Mouse (Mus musculus) left cerebral cortex, adult 11 months (tissue): ENCODE results near the gene Sec61b.
A peak's percentile ranks its signal among the peaks of the same experiment; 100 is the strongest.

ENCODE experiments used
- DNase-seq: peaks from one replicate; pipeline ENCODE4 v3.0.0; 2022; ENCODE audit warnings: low spot score

Gene Sec61b

DNA sequence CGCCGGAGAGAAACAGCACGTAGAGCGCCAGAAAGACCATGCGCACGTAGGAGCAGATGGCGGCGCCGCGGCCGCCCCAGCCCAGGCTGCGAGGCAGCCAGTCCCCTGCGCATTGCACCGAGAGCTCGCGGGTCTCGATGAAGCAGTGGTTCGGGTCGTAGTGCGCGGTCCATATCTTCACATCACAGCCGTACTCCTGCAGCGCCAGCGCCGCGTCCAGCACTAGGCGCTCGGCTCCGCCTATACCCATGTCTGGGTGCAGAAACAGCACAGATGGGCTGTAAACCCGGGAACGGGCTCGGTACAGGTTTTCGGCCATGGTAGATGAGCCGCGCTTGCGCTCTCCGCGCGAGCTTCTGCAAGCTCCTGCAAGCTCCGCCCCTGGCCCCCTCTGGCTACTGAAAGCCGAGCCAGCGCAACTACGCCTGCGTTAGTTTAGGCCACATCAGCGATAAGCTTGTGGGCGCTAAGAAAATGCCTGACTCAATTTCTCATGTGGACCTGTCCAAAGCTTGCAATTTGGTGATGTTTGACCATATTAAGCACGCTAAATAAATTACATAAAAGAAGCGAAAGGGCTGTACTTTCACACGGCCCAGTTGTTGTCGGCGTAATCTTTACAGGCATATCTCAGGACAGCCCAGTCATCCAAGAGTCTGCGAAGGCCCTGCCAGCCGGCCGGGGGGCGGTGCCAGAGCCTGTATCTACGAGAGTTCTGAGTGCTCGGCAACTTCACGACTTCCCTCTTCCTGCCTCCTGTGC is at the start of gene Sec61b, which contains the start of gene Alg2:
Gene Sec61b (plus strand): TSS at position 691 of the 762 bp plus-strand sequence.
Gene Alg2 (minus strand): TSS at position 366 of the 762 bp plus-strand sequence.
- peak; percentile 96 for DNase-seq

DNA sequence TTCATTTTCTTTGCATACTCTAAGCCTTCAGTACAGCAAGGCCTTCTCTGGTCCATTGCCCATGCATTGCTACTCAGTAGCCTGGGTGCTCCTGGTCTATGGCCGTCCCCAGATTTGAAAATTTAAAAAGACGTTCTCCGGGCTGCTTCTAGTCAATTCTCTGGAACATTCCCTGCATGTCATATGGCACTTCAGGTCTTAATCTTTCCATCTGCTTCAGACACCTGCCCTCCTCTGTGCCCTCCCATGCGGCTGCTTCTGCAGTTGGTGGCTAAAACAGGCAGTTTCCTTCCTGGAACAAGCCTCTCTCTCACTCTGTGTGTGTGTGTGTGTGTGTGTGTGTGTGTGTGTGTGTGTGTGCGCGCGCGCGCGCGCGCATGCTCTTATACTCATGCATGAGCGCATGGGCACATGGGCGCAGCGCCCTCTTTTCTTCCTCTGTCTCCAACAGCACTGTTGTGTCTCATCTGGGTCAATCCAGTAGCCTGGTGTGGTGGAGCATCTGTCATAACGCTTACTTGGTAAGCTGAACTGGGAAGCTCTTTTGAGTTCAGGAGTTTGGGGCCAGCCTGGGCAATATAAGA is 49.1 kb upstream of the Sec61b start:
- no peak for DNase-seq

DNA sequence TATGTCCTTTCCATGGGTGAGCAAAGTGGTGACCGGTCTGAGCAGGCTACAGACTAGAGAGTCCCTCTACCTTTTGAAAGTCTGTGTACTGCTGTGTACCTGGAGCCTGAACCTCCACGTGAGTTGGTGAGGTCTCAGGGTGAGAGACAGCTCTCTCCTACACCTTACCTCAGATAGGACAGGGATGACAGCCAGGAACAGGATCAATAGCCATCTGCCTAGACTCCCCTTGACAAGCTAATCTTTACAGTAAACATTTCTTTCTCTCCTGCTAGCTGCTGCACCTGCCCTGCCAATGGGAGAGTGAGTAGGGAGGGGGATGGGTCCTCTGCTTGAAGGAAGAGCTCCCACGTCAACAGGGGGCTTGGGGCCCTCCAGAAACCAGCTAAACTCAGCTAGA is 46.9 kb upstream of the Sec61b start:
- no peak for DNase-seq

DNA sequence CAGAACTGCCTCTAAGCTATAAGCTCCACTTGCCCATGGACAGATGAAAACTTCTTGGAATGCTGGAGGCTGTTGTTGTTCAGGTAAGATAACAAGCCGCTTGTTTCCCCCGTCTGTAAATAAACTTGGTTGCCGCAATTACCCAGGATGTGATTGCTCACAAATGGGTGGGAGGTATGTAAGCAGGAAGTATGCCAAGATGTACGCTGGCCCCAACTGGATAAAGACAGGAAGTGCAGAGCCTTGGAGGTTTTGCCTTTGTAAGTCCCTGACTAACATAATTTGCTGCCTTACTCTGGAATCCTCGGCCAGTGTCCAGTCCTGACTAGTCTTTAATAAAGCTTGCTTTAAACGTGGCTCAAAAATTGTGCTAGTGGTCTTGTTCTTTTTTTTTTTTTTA is 43.9 kb upstream of the Sec61b start:
- DNase-seq, result no peak

GRCm38 (mm10) chr4:47431081-47431480 is 43.4 kb upstream of the Sec61b start:
- no peak for DNase-seq

- no peak for DNase-seq
Measured at GRCm38 (mm10) chr4:47432766-47433165, 41.7 kb upstream of the Sec61b start.

DNA sequence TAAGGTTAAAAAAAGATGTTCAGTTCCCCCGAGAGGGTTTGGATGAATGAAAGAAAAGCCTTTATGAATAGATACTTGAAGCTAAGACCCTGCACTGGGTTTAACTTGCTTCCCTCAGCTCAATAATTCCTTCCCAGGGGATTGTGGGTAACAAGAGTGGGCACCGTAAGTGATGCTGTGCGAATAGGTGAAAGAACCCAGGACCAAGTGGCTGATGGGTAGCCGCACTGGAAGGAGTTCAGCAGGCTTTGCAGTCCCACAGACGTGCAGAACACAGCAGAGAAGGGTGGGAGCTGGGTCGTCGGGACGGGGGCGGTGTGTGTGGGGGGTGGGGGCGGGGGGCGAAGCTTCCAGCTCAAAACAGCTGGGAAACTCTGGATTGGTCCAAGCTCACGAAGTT is 39.3 kb upstream of the Sec61b start:
- no peak for DNase-seq

GRCm38 (mm10) chr4:47435566-47436360 is 38.7 kb upstream of the Sec61b start:
- no peak for DNase-seq

GRCm38 (mm10) chr4:47437365-47438340 is 36.8 kb upstream of the Sec61b start:
- peak; percentile 83 for DNase-seq

GRCm38 (mm10) chr4:47438956-47439355 is 35.5 kb upstream of the Sec61b start:
- DNase-seq, result no peak

GRCm38 (mm10) chr4:47440951-47441350 is 33.5 kb upstream of the Sec61b start:
- no peak for DNase-seq

DNA sequence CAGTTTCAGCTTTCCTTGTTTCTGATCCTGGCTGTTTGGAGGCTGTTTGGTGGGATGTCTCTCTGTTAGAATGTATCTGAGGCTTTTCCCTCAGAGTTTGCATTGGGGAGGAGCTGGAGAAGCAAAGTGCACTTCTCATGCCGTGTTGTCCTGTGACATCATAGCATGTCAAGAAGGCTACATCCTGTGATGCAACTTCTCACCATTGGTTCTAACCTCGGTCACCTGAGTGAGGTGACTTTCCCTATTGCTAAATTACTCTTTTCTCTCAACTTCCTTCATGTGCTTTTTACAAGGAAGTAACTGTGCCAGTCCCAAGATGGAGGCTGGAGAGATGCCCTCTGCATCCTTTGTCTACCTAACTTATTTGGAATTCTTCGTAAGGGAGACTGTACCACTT is 25.9 kb upstream of the Sec61b start:
- DNase-seq, result no peak

DNA sequence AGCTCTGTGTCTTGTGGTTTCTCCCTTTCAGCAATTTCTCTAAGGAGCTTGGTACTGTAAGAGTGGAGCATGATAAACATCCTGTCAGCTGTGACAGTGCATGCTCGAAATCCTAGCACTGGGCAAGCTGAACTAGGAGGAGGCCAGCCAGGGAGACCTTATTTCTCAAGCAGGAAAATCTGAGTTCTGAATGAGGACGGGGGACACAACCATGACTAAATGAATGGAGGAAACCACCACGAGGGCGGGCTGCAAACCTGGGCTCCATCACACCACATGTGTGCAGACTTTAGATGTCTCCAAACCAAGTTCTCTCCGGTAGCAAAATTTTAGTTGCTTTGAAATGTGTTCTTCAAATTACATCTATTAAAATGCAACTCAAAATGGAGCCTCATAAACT is 25.3 kb upstream of the Sec61b start:
- DNase-seq, result no peak

GRCm38 (mm10) chr4:47449586-47450522 is 24.6 kb upstream of the Sec61b start:
- no peak for DNase-seq

DNA sequence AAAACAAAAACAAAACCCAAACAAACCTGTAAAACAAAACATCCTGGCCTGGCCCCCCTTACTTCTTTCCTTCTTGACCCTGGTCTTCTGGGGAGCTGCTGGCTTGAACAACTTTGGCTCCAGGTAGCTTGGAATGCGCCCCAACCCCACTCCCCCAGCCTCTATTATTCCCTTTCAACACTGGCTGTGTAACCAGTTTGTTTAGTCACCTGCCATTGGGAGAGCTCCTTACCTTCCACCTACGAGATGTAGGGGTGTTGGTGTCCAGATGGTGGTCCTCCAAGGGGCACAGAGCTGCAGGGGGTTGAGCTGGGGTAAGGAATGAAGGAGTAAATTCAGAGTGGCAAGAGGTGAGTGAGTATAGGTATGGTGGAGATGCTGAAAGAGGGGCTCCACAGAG is 7.3 kb upstream of the Sec61b start:
- DNase-seq, result no peak

GRCm38 (mm10) chr4:47473586-47473967 is 881 bp upstream of the Sec61b start:
- no peak for DNase-seq

DNA sequence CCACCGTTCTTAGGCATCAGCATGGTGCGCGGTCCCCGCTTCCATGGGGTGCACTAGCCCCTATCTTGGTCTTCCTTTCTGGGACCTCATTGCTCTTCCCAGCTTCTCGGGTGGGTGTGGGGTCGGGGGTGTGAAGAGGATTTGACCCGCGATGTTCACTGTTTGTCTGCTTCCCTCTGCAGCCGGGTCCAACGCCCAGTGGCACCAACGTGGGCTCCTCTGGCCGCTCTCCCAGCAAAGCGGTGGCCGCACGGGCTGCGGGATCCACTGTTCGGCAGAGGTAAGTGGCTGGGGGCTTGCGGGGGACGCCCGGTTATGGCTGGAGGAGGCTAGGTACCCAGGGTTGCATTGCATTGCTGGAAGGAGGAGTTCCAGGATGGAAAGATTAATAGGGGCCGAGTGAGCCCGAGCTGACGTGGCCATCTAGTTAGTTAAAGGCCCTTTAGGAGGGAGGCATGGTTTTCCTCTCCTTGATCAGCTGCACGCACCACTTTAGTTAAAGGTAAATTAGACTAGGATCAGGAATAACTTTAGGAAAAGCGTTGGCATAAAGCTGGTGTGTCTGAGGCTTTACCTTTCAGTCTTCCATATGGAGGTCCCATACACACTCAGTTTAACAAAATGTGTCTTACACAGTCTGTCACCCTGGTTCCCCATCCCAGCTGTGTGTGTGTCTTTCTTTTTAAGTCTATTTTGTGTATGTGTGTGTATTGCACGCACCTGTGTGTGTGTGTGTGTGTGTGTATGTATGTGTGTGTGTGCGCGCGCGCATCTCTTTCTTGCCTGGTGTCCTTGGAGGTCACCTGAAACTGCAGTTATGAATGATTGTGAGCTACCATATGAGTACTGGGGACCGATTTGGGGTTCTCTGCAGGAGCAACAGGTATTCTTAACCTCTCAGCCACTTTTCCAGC is 529 bp downstream of the Sec61b start:
- DNase-seq, result no peak

DNA sequence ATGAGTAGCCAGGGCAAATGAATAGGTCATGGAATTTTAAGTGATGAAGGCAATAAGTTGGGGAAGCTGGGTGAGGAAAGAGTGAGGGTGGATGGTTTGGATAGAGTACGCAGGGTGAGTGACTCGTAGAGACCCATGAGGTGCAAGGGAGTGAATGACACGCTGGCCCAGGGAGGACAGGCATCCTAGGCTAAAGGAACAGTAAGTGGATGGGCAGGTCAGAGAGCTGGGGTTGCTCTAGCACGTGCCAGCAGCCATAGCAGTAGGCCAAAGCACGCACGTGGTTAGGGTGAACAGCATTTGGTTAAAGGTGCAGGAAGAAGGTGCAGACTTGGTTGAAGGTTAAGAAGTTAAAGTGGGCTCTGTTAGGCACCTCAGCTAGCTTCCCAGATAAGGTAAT is 3.1 kb downstream of the Sec61b start:
- DNase-seq, result no peak

DNA sequence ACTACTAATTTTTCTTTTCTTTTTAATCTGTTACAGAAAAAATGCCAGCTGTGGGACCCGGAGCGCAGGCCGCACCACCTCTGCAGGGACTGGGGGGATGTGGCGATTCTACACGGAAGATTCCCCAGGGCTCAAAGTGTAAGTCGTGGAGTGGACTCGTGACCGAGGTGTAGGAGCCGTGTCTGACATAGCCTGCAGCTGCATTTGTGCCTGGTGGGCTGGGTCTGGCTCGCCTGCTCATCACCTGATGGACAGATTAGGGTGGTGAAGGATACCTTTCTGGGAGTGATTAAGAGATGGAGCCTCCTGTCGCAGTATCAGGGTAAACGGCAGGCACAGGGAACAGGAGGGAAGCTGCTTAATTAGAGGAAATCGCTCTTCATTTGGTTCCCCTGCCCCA is 5.6 kb downstream of the Sec61b start:
- no peak for DNase-seq

DNA sequence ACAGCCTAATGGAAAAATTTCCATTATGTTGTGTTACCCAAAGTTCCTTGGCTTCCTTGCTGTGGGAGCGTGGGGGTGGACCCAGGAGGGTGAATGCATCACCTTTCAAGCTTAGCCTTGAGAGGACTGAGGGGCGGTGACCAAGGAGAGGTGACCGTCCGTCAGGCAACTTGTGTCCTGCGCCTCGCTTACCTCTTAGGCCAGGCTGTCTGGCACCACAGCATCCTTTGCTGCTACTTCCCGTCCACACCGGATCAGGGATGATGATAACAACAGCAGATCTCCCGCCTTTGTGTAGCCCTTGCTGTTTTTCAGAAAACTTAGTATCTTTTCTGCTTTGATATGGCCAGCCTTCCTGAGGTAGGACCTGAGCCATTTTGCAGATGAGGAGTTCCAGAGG is 6.1 kb downstream of the Sec61b start:
- no peak for DNase-seq
